Mouse (Mus musculus) forebrain, embryonic 14.5 days (tissue): Measurements from ENCODE around the gene Cdhr3. TPM values are rescaled to one million over a fixed set of nuclear protein-coding genes. Genes with fewer than 3 reads are reported as not detected.

ENCODE experiments used
- ATAC-seq: fragments of 200-750 bp; cut with Nextera tagmentation; 2 replicates; pipeline ENCODE4 v1.8.0; 2017; ENCODE audit warnings: mild to moderate bottlenecking, moderate library complexity
- DNase-seq: peaks from one replicate; pipeline ENCODE4 v3.0.0-alpha.2; 2015; ENCODE audit warnings: low spot score
- H3K27ac ChIP-seq: fragments of 300-500 bp; sonication (generic); 2 replicates; pipeline ENCODE4 v1.5.1; 2014; ENCODE audit warnings: low read depth, mild to moderate bottlenecking, control low read depth, low read length, moderate library complexity
- H3K27me3 ChIP-seq: fragments of 300-500 bp; sonication (generic); replicated peaks from 2 replicates; pipeline ENCODE4 v1.6.1; 2014; ENCODE audit warnings: low read length, control low read depth, mixed read lengths; ENCODE audit not compliant: control insufficient read depth, insufficient read depth
- H3K36me3 ChIP-seq: fragments of 300-500 bp; sonication (generic); 2 replicates; pipeline ENCODE4 v1.6.1; 2014; ENCODE audit warnings: low read length, control low read depth; ENCODE audit not compliant: control insufficient read depth, insufficient read depth
- H3K4me1 ChIP-seq: fragments of 300-500 bp; sonication (generic); 2 replicates; pipeline ENCODE4 v1.6.1; 2014; ENCODE audit warnings: antibody characterized with exemption, low read length, control low read depth; ENCODE audit not compliant: control insufficient read depth, insufficient read depth
- H3K4me2 ChIP-seq: fragments of 300-500 bp; sonication (generic); 2 replicates; pipeline ENCODE4 v1.6.1; 2014; ENCODE audit warnings: mild to moderate bottlenecking, control low read depth, low read length
- H3K4me3 ChIP-seq: fragments of 300-500 bp; sonication (generic); 2 replicates; pipeline ENCODE4 v1.5.1; 2014; ENCODE audit warnings: low read depth, low read length, control low read depth
- H3K9ac ChIP-seq: fragments of 300-500 bp; sonication (generic); 2 replicates; pipeline ENCODE4 v1.6.1; 2014; ENCODE audit warnings: mild to moderate bottlenecking, low read length, control low read depth, moderate library complexity
- H3K9me3 ChIP-seq: fragments of 300-500 bp; sonication (generic); replicated peaks from 2 replicates; pipeline ENCODE4 v1.6.1; 2016; ENCODE audit warnings: low read length, control low read depth, mixed read lengths; ENCODE audit not compliant: control insufficient read depth
- WGBS: fragments of 180-500 bp; shearing (Covaris S2); extraction: QIAGEN DNeasy Blood & Tissue Kit; methylation state at CpG from one replicate; pipeline ENCODE4 v1.1.7; 2014; 5-methylcytosine and 5-hydroxymethylcytosine counted together
- polyA plus RNA-seq: library from polyadenylated mRNA; unstranded; fragments of >200 nt; fragmentation: Nextera tagmentation; extraction: Ambion mirVana; gene quantifications from 2 replicates; pipeline ENCODE4 v1.2.1, GENCODE M21; 2014

Gene Cdhr3
- polyA plus RNA-seq, 1 experiment from 2014 or later: 0.08 TPM

- no peaks in the 10 kb centered on the region for H3K36me3 ChIP-seq
- WGBS: 79% methylated on average over 9 of the region's 9 CpGs
- DNase-seq (peak; percentile 46), ATAC-seq (no peak)
- H3K9me3 ChIP-seq: no peaks in the 10 kb centered on the region
- H3K27ac ChIP-seq: no peak overlapping the region
- H3K4me2 ChIP-seq: no peak overlapping the region
- H3K27me3 ChIP-seq: no peaks in the 10 kb centered on the region
- H3K4me3 ChIP-seq: no peak overlapping the region
- H3K4me1 ChIP-seq: peaks cover 12% of the 10 kb centered on the region; the same call in 1 of the 2 replicates
- no peak overlapping the region for H3K9ac ChIP-seq
These were observed 33.0 kb upstream of the Cdhr3 start for GRCm38 (mm10) chr12:33125594-33126227.

DNA sequence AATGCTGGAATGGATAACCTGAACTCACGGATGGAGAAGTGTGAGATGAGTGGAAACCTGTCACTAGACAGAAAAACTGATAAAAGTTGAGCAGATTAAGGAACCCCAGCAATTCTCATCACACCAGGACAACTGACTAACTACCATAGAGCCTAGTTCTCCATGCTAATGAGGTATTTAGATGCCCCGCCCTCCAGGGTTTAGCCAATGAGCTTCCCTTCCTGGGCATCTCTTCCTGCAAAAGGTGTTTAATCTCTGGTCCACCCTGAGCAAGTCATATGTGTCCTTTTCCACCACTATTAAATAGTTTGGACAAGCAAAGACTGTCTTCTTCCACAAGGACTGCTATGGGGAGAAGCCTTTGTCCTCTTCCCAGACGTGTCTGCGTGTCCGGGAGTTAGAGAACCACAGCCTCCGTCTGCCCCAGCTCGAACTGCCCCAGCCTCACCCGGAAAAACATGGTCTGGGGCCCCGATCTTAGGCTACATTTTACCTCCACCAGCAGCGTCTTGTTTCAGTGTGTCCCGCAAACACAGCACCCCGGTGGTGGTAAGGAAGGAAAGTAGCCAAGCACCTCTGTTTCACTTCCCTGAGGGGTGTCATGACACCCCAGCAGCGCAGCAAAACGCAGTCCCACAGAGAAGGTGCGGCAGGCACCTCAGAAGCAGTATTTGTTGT is 26.1 kb upstream of the Cdhr3 start:
- WGBS: 39% methylated on average over 15 of the region's 15 CpGs
- H3K36me3 ChIP-seq: no peaks in the 10 kb centered on the region
- H3K9ac ChIP-seq: no peak overlapping the region
- no peak overlapping the region for H3K4me3 ChIP-seq
- no peak overlapping the region for H3K4me2 ChIP-seq
- no peaks in the 10 kb centered on the region for H3K9me3 ChIP-seq
- no peaks in the 10 kb centered on the region for H3K4me1 ChIP-seq
- ATAC-seq (no peak), DNase-seq (no peak)
- H3K27me3 ChIP-seq: 0 out of 2 replicates have a peak, but pooled peaks cover 3% of the 10 kb centered on the region
- no peak overlapping the region for H3K27ac ChIP-seq

GRCm38 (mm10) chr12:33110894-33111471 is 18.3 kb upstream of the Cdhr3 start:
- DNase-seq (peak; percentile 94), ATAC-seq (peak; percentile 74)
- peaks cover 20% of the 10 kb centered on the region for H3K4me1 ChIP-seq
- H3K4me3 ChIP-seq: no peak overlapping the region
- H3K27ac ChIP-seq: peak overlapping the region; percentile 14; the same call in 1 of the 2 replicates
- H3K27me3 ChIP-seq: 0 out of 2 replicates have a peak, but pooled peaks cover 3% of the 10 kb centered on the region
- H3K9me3 ChIP-seq: no peaks in the 10 kb centered on the region
- H3K4me2 ChIP-seq: 0 out of 2 replicates have a peak overlapping the region, but pooled peaks have one; percentile 10
- 9% methylated on average over 14 of the region's 14 CpGs for WGBS
- no peaks in the 10 kb centered on the region for H3K36me3 ChIP-seq
- H3K9ac ChIP-seq: no peak overlapping the region

DNA sequence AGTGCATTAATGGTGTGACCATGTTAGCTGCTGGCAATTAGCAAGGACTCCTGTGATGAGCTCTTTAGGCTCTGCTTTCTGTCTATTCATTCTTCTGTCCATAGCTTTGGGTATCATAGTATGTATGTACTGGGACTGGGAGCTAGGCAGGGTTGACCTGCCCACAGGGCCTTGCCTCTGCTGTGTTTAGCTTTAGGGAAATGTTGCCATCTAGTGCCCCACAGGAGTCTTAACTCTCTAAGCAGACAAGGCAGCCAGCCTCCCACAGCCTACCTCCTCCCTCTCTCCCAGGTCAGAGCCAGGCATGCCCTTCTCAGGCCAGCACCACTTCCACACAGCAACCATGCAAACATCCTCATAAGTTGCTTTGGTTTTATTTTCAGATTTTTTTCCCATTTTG is 16.9 kb upstream of the Cdhr3 start:
- 0 out of 2 replicates have a peak, but pooled peaks cover 2% of the 10 kb centered on the region for H3K27me3 ChIP-seq
- DNase-seq (peak; percentile 73), ATAC-seq (peak; percentile 73)
- no peak overlapping the region for H3K9ac ChIP-seq
- peaks cover 20% of the 10 kb centered on the region for H3K4me1 ChIP-seq
- H3K27ac ChIP-seq: no peak overlapping the region
- H3K4me3 ChIP-seq: no peak overlapping the region
- H3K36me3 ChIP-seq: no peaks in the 10 kb centered on the region
- no peak overlapping the region for H3K4me2 ChIP-seq
- no peaks in the 10 kb centered on the region for H3K9me3 ChIP-seq

GRCm38 (mm10) chr12:33106438-33107167 is 13.9 kb upstream of the Cdhr3 start:
- Histone ChIP-seq H3K4me2 (no peak overlapping the region), H3K27ac (peak overlapping the region; percentile 58), H3K27me3 (no peaks in the 10 kb centered on the region), H3K36me3 (no peaks in the 10 kb centered on the region), H3K9me3 (no peaks in the 10 kb centered on the region), H3K4me1 (peaks cover 32% of the 10 kb centered on the region), H3K4me3 (no peak overlapping the region), H3K9ac (no peak overlapping the region)
- peak; percentile 64 for DNase-seq
- WGBS: 67% methylated on average over 10 of the region's 10 CpGs
- no peak for ATAC-seq

GRCm38 (mm10) chr12:33105724-33106123 is 13.0 kb upstream of the Cdhr3 start:
- DNase-seq (no peak), ATAC-seq (no peak)
- peaks cover 27% of the 10 kb centered on the region for H3K4me1 ChIP-seq
- H3K4me2 ChIP-seq: no peak overlapping the region
- H3K27ac ChIP-seq: no peak overlapping the region
- H3K36me3 ChIP-seq: no peaks in the 10 kb centered on the region
- no peaks in the 10 kb centered on the region for H3K9me3 ChIP-seq
- H3K4me3 ChIP-seq: no peak overlapping the region
- H3K9ac ChIP-seq: no peak overlapping the region
- H3K27me3 ChIP-seq: no peaks in the 10 kb centered on the region
- WGBS: 69% methylated on average over 4 of the region's 4 CpGs

GRCm38 (mm10) chr12:33102342-33103115 is 9.9 kb upstream of the Cdhr3 start:
- H3K4me1 ChIP-seq: peaks cover 19% of the 10 kb centered on the region
- peak overlapping the region; percentile 60; the same call in 1 of the 2 replicates for H3K27ac ChIP-seq
- H3K4me2 ChIP-seq: no peak overlapping the region
- DNase-seq (peak; percentile 81), ATAC-seq (peak; percentile 84)
- H3K27me3 ChIP-seq: no peaks in the 10 kb centered on the region
- H3K36me3 ChIP-seq: no peaks in the 10 kb centered on the region
- H3K4me3 ChIP-seq: no peak overlapping the region
- WGBS: 23% methylated on average over 15 of the region's 15 CpGs
- H3K9me3 ChIP-seq: no peaks in the 10 kb centered on the region
- no peak overlapping the region for H3K9ac ChIP-seq

- Histone ChIP-seq H3K27me3 (no peaks in the 10 kb centered on the region), H3K36me3 (no peaks in the 10 kb centered on the region), H3K4me1 (peaks cover 19% of the 10 kb centered on the region), H3K9me3 (no peaks in the 10 kb centered on the region), H3K9ac (no peak overlapping the region), H3K4me3 (no peak overlapping the region), H3K27ac (no peak overlapping the region), H3K4me2 (no peak overlapping the region)
- ATAC-seq (0 out of 2 replicates have a peak, but pooled peaks have one; percentile 33), DNase-seq (no peak)
- 85% methylated on average over 8 of the region's 8 CpGs for WGBS
These were observed 9.0 kb upstream of the Cdhr3 start for GRCm38 (mm10) chr12:33101627-33102026.
